Mouse (Mus musculus): ENCODE results near the gene Crip1. TPM values are rescaled to one million over a fixed set of nuclear protein-coding genes. Genes with fewer than 3 reads are reported as not detected.

Crip1 gene
- polyA plus RNA-seq, 1 experiment from 2014 or later = 865 TPM

GRCm38 (mm10) chr12:113142021-113142975, 3.8 kb upstream of the Crip1 start:
- peak overlapping the region; percentile 48 for H3K9ac ChIP-seq (ENCODE audit: low read length)
- peak overlapping the region; percentile 55 for H3K4me3 ChIP-seq (ENCODE audit: low read depth, low read length)
- no peaks in the 10 kb centered on the region for H3K9me3 ChIP-seq (ENCODE audit: control insufficient read depth, low read length)
- peaks cover 7% of the 10 kb centered on the region for H3K4me1 ChIP-seq (replicated peaks; ENCODE audit: control insufficient read depth, insufficient read depth)
- peak overlapping the region; percentile 78 for H3K4me2 ChIP-seq (replicated peaks; ENCODE audit: low read depth)
- no peaks in the 10 kb centered on the region for H3K27me3 ChIP-seq (ENCODE audit: control insufficient read depth, insufficient read depth, low read length)
- TF ChIP-seq CTCF (IDR thresholded peaks at IDR 0.05; ENCODE audit: low read depth) (peak; percentile 27; the same call in 1 of the 2 replicates), EP300 (optimal IDR thresholded peaks at IDR 0.05) (no peak)
- 13% methylated on average over 15 of the region's 15 CpGs for WGBS
- H3K27ac ChIP-seq (replicated peaks) = peak overlapping the region; percentile 82
- ATAC-seq (ENCODE audit: low FRiP score, low TSS enrichment) (peak; percentile 33; the same call in 1 of the 2 replicates), DNase-seq (ENCODE audit: low spot score) (peak; percentile 70)
- no peaks in the 10 kb centered on the region for H3K36me3 ChIP-seq (ENCODE audit: control insufficient read depth, insufficient read depth, low read length)

GRCm38 (mm10) chr12:113143164-113143563, 3.0 kb upstream of the Crip1 start:
- Histone ChIP-seq H3K9me3 (ENCODE audit: control insufficient read depth, low read length) (no peaks in the 10 kb centered on the region), H3K9ac (ENCODE audit: low read length) (0 out of 2 replicates have a peak overlapping the region, but pooled peaks have one; percentile 23), H3K4me3 (ENCODE audit: low read depth, low read length) (peak overlapping the region; percentile 21), H3K4me1 (replicated peaks; ENCODE audit: control insufficient read depth, insufficient read depth) (peaks cover 9% of the 10 kb centered on the region), H3K36me3 (ENCODE audit: control insufficient read depth, insufficient read depth, low read length) (no peaks in the 10 kb centered on the region), H3K27me3 (ENCODE audit: control insufficient read depth, insufficient read depth, low read length) (no peaks in the 10 kb centered on the region), H3K4me2 (replicated peaks; ENCODE audit: low read depth) (peak overlapping the region; percentile 78), H3K27ac (replicated peaks) (peak overlapping the region; percentile 61; the same call in 1 of the 2 replicates)
- DNase-seq (ENCODE audit: low spot score) (no peak), ATAC-seq (ENCODE audit: low FRiP score, low TSS enrichment) (no peak)
- TF ChIP-seq CTCF (IDR thresholded peaks at IDR 0.05; ENCODE audit: low read depth) (no peak), EP300 (optimal IDR thresholded peaks at IDR 0.05) (no peak)
- 52% methylated on average over 7 of the region's 7 CpGs for WGBS

DNA sequence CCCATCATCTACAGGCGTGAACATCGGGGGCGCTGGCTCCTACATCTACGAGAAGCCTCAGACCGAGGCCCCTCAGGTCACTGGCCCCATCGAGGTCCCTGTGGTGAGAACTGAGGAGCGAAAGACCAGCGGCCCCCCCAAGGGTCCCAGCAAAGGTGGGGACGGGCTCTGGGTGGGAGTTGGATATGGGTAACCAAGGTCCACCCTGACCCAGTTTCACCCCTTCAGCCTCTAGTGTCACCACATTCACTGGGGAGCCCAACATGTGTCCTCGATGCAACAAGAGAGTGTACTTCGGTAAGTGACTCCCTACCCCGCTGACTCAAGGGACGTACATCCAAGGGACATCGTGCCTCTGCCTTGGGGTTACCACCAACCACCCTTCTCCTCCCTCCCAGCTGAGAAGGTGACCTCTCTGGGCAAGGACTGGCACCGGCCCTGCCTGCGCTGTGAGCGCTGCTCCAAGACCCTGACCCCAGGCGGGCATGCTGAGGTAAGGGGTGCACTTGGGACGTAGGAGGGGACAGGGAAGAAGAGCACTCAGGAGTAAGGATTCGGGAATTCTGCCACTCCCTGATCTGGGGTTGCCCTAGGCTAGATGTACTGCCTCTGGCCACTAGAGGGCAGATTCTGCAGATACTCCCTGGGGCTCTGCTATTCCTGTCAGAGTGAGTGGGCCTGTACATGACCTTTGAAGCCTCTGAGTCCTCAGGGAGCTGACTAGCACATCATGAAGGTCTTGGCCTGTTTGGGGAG, 1.9 kb upstream of the Crip1 start:
- 80% methylated on average over 20 of the region's 20 CpGs for WGBS
- no peak overlapping the region for H3K27ac ChIP-seq (replicated peaks)
- peaks cover 13% of the 10 kb centered on the region for H3K4me1 ChIP-seq (replicated peaks; ENCODE audit: control insufficient read depth, insufficient read depth)
- H3K4me2 ChIP-seq (replicated peaks; ENCODE audit: low read depth) = no peak overlapping the region
- TF ChIP-seq EP300 (optimal IDR thresholded peaks at IDR 0.05) (no peak), CTCF (IDR thresholded peaks at IDR 0.05; ENCODE audit: low read depth) (peak; percentile 78)
- H3K9ac ChIP-seq (ENCODE audit: low read length) = no peak overlapping the region
- H3K27me3 ChIP-seq (ENCODE audit: control insufficient read depth, insufficient read depth, low read length) = no peaks in the 10 kb centered on the region
- no peak overlapping the region for H3K4me3 ChIP-seq (ENCODE audit: low read depth, low read length)
- H3K36me3 ChIP-seq (ENCODE audit: control insufficient read depth, insufficient read depth, low read length) = no peaks in the 10 kb centered on the region
- ATAC-seq (ENCODE audit: low FRiP score, low TSS enrichment) (no peak), DNase-seq (ENCODE audit: low spot score) (peak; percentile 56)
- H3K9me3 ChIP-seq (ENCODE audit: control insufficient read depth, low read length) = no peaks in the 10 kb centered on the region

GRCm38 (mm10) chr12:113144886-113145285, 1.2 kb upstream of the Crip1 start:
- H3K9me3 ChIP-seq (ENCODE audit: control insufficient read depth, low read length) = no peaks in the 10 kb centered on the region
- H3K27me3 ChIP-seq (ENCODE audit: control insufficient read depth, insufficient read depth, low read length) = no peaks in the 10 kb centered on the region
- ATAC-seq (ENCODE audit: low FRiP score, low TSS enrichment) (no peak), DNase-seq (ENCODE audit: low spot score) (no peak)
- WGBS = 93% methylated on average over 16 of the region's 16 CpGs
- H3K4me3 ChIP-seq (ENCODE audit: low read depth, low read length) = no peak overlapping the region
- H3K27ac ChIP-seq (replicated peaks) = no peak overlapping the region
- H3K9ac ChIP-seq (ENCODE audit: low read length) = no peak overlapping the region
- no peaks in the 10 kb centered on the region for H3K36me3 ChIP-seq (ENCODE audit: control insufficient read depth, insufficient read depth, low read length)
- peaks cover 11% of the 10 kb centered on the region for H3K4me1 ChIP-seq (replicated peaks; ENCODE audit: control insufficient read depth, insufficient read depth)
- TF ChIP-seq EP300 (optimal IDR thresholded peaks at IDR 0.05) = no peak
- no peak overlapping the region for H3K4me2 ChIP-seq (replicated peaks; ENCODE audit: low read depth)

DNA sequence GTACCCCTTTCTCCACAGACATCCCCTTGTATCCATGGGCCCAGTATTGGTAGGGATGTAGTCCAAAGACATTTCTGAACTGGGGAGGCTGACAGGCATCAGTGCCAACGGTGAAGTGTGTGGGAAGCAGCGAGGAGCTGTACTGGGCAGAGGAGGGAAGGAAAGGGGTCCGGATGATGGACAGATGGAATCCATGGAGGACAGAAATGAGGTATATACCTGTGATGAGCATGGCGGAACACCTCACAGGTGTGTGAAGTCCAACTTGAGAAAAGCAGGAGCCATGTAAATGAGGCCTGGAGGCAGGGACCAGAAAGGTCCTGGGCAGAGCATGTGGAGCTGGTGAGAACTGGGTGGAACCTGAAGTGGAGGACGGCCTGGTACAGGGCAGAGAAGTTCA, 525 bp upstream of the Crip1 start:
- no peaks in the 10 kb centered on the region for H3K27me3 ChIP-seq (ENCODE audit: control insufficient read depth, insufficient read depth, low read length)
- H3K4me1 ChIP-seq (replicated peaks; ENCODE audit: control insufficient read depth, insufficient read depth) = peaks cover 11% of the 10 kb centered on the region
- H3K27ac ChIP-seq (replicated peaks) = no peak overlapping the region
- H3K9ac ChIP-seq (ENCODE audit: low read length) = no peak overlapping the region
- H3K36me3 ChIP-seq (ENCODE audit: control insufficient read depth, insufficient read depth, low read length) = no peaks in the 10 kb centered on the region
- ATAC-seq (ENCODE audit: low FRiP score, low TSS enrichment) (no peak), DNase-seq (ENCODE audit: low spot score) (no peak)
- no peak overlapping the region for H3K4me3 ChIP-seq (ENCODE audit: low read depth, low read length)
- 87% methylated on average over 5 of the region's 5 CpGs for WGBS
- no peaks in the 10 kb centered on the region for H3K9me3 ChIP-seq (ENCODE audit: control insufficient read depth, low read length)
- TF ChIP-seq CTCF (IDR thresholded peaks at IDR 0.05; ENCODE audit: low read depth) (no peak), EP300 (optimal IDR thresholded peaks at IDR 0.05) (no peak)
- H3K4me2 ChIP-seq (replicated peaks; ENCODE audit: low read depth) = no peak overlapping the region

Data from stomach, postnatal 0 days (tissue).